Mouse (Mus musculus) CD8-positive naive resting alpha-beta T cell, adult 57 days (primary cell): Measurements from ENCODE around the gene Tcp1. TPM values are rescaled to one million over a fixed set of nuclear protein-coding genes. Genes with fewer than 3 reads are reported as not detected.

Experiments used
- total RNA-seq: library from RNA; stranded (reverse); gene quantifications from one replicate; pipeline ENCODE4 v1.2.4, GENCODE M21; 2023

Gene Tcp1
- total RNA-seq: 197 TPM

DNA sequence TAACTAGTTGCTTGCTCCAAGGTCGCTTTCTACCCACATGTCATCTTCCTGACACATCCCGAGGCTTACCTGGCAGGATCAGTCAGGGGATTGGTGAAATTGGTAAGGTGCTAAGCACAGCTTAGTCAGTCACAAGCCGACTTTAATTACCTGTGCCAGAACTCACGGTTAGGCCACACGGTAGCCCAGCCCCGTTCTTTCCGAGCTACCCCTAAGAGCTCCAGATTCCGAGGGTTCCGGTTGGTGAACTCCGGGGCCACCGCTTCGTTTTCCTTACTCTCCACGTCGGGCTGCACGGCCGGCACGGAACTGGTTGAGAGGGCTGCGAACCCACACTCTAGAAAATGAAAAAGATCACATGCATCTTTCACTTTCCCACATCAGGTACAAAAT is at the start of gene Tcp1:
Tcp1 (plus strand) TSS at position 214 of the 393 bp plus-strand sequence.

DNA sequence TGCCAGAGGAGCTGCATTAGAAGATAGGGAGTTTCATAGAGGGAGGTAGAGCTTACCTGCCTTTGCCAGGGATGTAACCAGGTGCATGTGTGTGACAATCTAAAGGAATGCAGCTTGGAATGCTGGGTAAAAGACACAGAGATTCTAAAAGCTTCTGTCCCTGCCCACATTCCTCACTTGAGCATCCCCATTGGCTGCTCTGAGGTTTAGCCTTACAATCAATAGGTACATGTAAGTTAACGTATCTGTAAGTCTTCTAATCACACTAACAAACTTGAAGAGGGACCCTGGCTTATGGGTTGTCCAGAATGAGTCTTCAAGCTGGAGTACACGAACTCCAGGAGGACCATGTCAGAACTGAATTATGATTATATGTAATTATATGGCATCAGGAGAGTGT is 47.5 kb upstream of the Tcp1 start, which contains the start of gene Mas1:
Mas1 (minus strand) TSS at position 101 of the 400 bp plus-strand sequence.

DNA sequence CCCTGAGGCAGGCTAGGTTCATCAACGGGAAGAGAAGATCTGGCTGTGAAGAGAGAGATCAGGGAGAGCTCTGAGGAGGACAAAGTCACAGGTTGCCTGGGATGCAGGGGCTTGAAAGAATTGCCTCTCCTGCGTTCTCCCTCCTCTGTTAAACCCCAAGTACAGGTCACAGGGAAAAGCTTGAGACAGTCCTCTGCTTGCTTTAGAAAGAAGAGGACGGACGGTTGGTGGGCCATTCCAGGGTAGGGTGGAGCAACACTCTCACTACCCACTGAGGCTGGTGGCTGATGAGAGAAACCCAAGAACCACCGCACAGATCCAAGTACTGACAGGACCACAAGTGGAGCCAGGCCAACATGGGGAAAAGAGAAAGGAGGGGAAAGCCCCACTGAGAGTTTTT is 39.8 kb upstream of the Tcp1 start, which contains the start of gene Mrgprh:
Mrgprh (plus strand) TSS at position 301 of the 400 bp plus-strand sequence.

DNA sequence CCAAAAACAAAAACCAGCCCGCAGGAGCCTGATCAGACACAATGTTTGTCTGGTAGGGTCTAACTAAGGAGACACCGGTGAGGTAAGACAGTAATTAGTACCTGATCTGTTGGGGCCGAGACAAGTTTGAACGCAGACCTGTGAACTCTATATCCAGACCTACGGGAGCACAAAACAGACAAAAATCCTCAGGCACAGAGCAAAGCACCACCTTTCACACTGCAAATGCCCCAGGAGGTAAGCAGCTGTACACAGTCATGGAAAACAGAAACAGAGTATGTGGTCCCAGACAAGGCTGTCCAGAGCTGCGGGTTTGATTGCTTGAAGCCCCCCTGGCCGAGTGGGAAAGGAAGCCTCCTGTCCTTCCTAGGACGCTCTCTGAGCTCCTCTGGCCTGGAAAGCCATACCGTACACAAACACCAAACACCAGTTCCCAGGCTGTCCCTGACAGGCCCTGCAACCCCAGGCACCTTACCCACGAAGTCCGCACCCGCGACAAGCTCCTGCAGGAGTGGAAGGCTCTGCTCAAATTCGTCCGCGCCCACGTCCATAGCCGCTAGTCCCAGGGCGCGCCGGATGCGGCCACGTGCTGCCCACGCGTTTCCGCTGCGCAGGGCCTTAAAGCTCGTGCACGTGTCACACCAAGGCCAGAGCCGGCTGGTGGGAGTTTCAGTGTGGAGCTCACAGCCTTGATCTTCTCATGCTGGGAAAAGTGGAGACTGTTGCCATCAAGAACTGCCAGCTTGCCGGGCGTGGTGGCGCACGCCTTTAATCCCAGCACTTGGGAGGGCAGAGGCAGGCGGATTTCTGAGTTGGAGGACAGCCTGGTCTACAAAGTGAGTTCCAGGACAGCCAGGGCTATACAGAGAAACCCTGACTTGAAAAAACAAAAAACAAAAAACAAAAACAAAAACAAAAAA is 5.9 kb upstream of the Tcp1 start, which contains the start of gene Pnldc1:
Pnldc1 (minus strand) TSS at position 870 of the 920 bp plus-strand sequence.

DNA sequence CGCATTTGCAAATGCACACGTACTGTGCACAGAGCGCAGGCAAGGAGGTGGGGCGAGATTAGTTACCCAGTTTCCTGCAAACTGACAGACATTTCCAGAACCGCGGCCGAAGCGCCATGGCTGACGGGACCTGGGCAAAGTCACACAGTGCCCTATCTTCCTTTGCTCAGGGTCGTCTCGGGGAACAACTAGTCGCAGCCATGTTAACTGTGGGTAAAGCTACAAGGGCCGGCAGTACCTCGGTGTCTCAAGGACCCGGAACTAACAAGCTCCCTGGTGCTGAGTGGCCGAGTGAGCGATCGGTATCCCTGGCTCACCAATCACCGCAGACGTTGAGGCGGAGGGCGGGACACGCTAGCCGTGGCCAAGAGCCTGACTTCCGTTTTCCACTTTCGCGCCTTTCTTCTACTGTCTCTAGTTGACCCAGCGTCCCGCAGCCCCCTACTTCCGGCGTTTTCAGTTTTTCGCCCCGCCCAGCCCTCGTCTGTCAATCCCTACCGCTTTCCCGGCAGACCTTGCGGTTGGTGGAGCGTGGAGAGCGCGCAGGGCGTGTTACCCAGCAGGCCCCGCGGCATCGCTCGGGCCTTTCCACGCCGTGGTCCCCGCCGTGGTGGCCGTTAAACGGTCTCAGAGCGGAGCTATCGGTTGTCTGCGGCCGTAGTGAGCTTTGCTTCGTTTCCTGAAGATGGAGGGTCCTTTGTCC is 531 bp downstream of the Tcp1 start, which contains the start of gene Mrpl18:
Mrpl18 (minus strand) TSS at position 465 of the 703 bp plus-strand sequence.

DNA sequence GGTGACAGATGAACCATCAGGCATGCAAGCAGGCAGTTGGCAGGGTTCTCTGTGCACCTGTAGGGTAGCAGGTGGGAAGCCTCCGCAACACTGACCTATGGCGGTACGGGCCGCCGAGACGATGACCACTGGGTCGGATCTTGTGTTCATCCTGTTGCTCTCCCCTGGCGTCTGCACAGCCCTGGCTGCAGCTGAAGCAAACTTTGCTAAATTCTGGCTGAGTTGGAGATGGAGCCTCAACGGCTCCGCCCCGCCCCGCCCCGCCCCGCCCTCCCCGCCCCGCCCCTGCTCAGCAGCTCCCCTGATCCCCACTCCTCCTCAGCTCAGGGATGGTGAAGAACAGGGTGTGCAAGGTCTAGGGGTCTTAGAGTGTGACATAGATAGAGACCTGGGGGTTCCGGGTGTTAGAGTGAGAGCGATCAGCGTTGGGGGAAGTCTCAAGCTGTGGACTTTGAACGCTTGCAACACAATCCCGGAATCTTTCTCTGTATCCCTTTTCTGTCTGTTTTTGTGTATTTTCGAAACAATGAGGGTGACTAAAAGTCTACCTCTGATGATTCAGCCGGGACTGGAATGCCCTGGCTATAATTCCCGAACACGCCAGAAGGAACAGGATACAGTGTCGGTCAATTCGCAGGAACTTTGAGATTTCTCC is 24.8 kb downstream of the Tcp1 start, which contains the start of gene Acat3:
Acat3 (minus strand) TSS at position 450 of the 655 bp plus-strand sequence.

DNA sequence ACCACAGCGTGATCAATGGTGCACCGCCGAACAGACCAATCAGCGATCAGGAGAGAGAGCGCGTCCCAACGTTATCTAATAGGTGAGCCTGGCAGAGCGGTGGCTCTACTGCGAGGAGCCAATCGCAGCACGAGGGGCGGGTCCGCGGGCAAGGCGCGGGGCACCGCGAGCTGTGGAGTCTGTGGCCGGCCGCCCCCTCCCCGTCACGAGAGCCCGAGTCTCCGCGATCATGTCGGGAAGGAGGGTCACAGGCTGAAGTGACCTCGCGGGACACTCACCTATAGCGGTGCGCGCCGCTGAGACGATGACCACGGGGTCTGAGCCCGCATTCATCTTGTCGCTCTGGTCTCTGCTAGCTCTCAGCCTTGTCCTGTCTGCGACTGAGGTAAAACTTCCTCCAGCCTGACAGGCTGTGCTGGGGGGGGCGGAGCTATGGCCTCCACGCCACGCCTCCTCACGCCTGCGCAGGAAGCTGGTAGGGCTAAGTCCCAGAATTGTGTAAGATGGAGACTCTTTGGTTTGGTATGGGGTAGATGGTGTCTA is 44.9 kb downstream of the Tcp1 start, which contains the start of gene Acat2:
Acat2 (minus strand) TSS at position 417 of the 543 bp plus-strand sequence.

Other genes with a start within 250 kb of the Tcp1 start
- gene Slc22a1, start 239.9 kb upstream of the Tcp1 start, total RNA-seq: not detected
- gene Igf2r, start 146.0 kb upstream of the Tcp1 start, total RNA-seq: 36.8 TPM
- gene Mas1, start 47.6 kb upstream of the Tcp1 start, total RNA-seq: not detected
- gene Mrgprh, start 39.7 kb upstream of the Tcp1 start, total RNA-seq: not detected
- 2.1 TPM for gene Pnldc1, start 5.5 kb upstream of the Tcp1 start, total RNA-seq
- gene Mrpl18, start 644 bp downstream of the Tcp1 start, total RNA-seq: 37.7 TPM
- 1.3 TPM for gene Acat3, start 24.9 kb downstream of the Tcp1 start, total RNA-seq
- 19.6 TPM for gene Acat2, start 45.0 kb downstream of the Tcp1 start, total RNA-seq
- 85.8 TPM for gene Wtap, start 78.5 kb downstream of the Tcp1 start, total RNA-seq
- 55.1 TPM for gene Sod2, start 91.1 kb downstream of the Tcp1 start, total RNA-seq
- gene Gpr31b, start 136.6 kb downstream of the Tcp1 start, total RNA-seq: 0.52 TPM
- gene Tcp10b, start 145.4 kb downstream of the Tcp1 start, total RNA-seq: not detected
- not detected for gene Unc93a, start 216.1 kb downstream of the Tcp1 start, total RNA-seq